Mouse (Mus musculus) forebrain, embryonic 15.5 days (tissue): ENCODE data around the gene Rpl37a. TPM values are rescaled to one million over a fixed set of nuclear protein-coding genes. Genes with fewer than 3 reads are reported as not detected.
A peak's percentile ranks its signal among the peaks of the same experiment; 100 is the strongest.

Source experiments
- ATAC-seq: fragments of 200-750 bp; cut with Nextera tagmentation; replicated peaks from 2 replicates; pipeline ENCODE4 v1.8.0; 2017; ENCODE audit warnings: mild to moderate bottlenecking, moderate TSS enrichment, moderate library complexity
- H3K27ac ChIP-seq: fragments of 300-500 bp; sonication (generic); replicated peaks from 2 replicates; pipeline ENCODE4 v1.5.1; 2015; ENCODE audit warnings: mild to moderate bottlenecking, inconsistent platforms
- H3K27me3 ChIP-seq: fragments of 300-500 bp; sonication (generic); 2 replicates; pipeline ENCODE4 v1.6.1; 2015; ENCODE audit warnings: inconsistent platforms
- H3K36me3 ChIP-seq: fragments of 300-500 bp; sonication (generic); 2 replicates; pipeline ENCODE4 v1.6.1; 2015; ENCODE audit warnings: mild to moderate bottlenecking, inconsistent platforms
- H3K4me1 ChIP-seq: fragments of 300-500 bp; sonication (generic); 2 replicates; pipeline ENCODE4 v1.6.1; 2015; ENCODE audit warnings: inconsistent platforms
- H3K4me2 ChIP-seq: fragments of 300-500 bp; sonication (generic); replicated peaks from 2 replicates; pipeline ENCODE4 v1.6.1; 2015; ENCODE audit warnings: mild to moderate bottlenecking, inconsistent platforms
- H3K4me3 ChIP-seq: fragments of 300-500 bp; sonication (generic); 2 replicates; pipeline ENCODE4 v1.5.1; 2015; ENCODE audit warnings: mild to moderate bottlenecking, inconsistent platforms
- H3K9ac ChIP-seq: fragments of 300-500 bp; sonication (generic); replicated peaks from 2 replicates; pipeline ENCODE4 v1.6.1; 2015; ENCODE audit warnings: mild to moderate bottlenecking, inconsistent platforms
- H3K9me3 ChIP-seq: fragments of 300-500 bp; sonication (generic); 2 replicates; pipeline ENCODE4 v1.6.1; 2016; ENCODE audit warnings: inconsistent platforms
- WGBS: fragments of 180-500 bp; shearing (Covaris S2); methylation state at CpG from one replicate; pipeline ENCODE4 v1.1.7; 2015; ENCODE audit warnings: mixed read lengths; 5-methylcytosine and 5-hydroxymethylcytosine counted together
- polyA plus RNA-seq: library from polyadenylated mRNA; unstranded; fragments of >200 nt; fragmentation: Nextera tagmentation; extraction: Ambion mirVana; gene quantifications from 2 replicates; pipeline ENCODE4 v1.2.1, GENCODE M21; 2015

Rpl37a gene
- polyA plus RNA-seq, 1 experiment from 2014 or later = 1,140 TPM

DNA sequence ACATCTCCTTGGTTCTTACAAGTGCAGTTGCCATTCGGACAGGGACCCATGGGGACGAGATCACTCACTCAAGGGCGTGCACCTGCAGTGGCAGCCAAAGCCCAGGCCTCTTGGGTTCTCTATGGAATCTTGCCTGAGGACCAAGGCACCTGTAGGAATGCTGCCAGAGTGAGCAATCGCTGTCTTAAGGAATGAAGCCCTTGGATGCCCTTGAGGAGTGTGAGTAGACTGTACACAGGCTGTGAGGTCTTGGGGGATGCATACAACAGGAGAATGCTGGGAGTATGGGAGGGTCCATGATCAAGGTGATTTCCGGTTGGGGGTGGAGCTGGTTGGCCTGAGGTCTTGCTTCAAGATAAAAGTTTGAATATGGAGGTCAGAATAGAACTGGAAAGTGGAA, 30.3 kb downstream of the Rpl37a start:
- Histone ChIP-seq H3K4me1 (peaks cover 16% of the 10 kb centered on the region), H3K9ac (no peak overlapping the region), H3K27ac (no peak overlapping the region), H3K36me3 (no peaks in the 10 kb centered on the region), H3K9me3 (no peaks in the 10 kb centered on the region), H3K27me3 (no peaks in the 10 kb centered on the region), H3K4me2 (no peak overlapping the region), H3K4me3 (no peak overlapping the region)
- ATAC-seq = no peak
- WGBS = 94% methylated on average over 5 of the region's 5 CpGs

- no peaks in the 10 kb centered on the region for H3K9me3 ChIP-seq
- H3K9ac ChIP-seq = no peak overlapping the region
- peaks cover 4% of the 10 kb centered on the region for H3K4me1 ChIP-seq
- 87% methylated on average over 8 of the region's 8 CpGs for WGBS
- H3K27me3 ChIP-seq = no peaks in the 10 kb centered on the region
- no peak overlapping the region for H3K4me3 ChIP-seq
- H3K36me3 ChIP-seq = no peaks in the 10 kb centered on the region
- no peak overlapping the region for H3K27ac ChIP-seq
- ATAC-seq = no peak
- no peak overlapping the region for H3K4me2 ChIP-seq
These were observed 33.9 kb downstream of the Rpl37a start for GRCm38 (mm10) chr1:72744816-72745506.

GRCm38 (mm10) chr1:72746382-72746781, 35.3 kb downstream of the Rpl37a start:
- Histone ChIP-seq H3K27ac (peak overlapping the region; percentile 56), H3K9me3 (no peaks in the 10 kb centered on the region), H3K9ac (no peak overlapping the region), H3K4me2 (no peak overlapping the region), H3K36me3 (no peaks in the 10 kb centered on the region), H3K4me3 (no peak overlapping the region), H3K4me1 (0 out of 2 replicates have a peak, but pooled peaks cover 2% of the 10 kb centered on the region), H3K27me3 (no peaks in the 10 kb centered on the region)
- peak; percentile 84; the same call in 1 of the 2 replicates for ATAC-seq
- WGBS = 36% methylated on average over 7 of the region's 7 CpGs

DNA sequence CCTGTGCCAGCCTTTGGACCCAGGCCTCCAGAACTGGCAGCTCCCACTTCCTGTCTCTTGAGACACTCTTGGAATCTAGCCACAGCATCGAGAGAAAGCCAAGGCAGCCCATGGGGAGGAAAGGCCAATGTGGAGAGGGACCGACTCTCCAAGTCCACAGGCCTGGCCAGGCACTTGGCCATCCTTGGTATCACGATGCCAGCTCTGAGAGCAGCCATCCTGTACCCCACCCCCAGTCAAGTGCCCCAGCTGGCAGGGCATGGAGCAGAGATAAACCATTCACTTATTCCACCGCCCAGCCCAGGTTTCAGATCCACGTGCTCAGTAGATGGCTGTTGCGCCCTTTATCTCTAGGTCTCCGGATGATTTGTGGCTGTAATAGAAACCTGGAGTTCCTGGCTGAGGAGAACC, 40.3 kb downstream of the Rpl37a start:
- Histone ChIP-seq H3K27me3 (no peaks in the 10 kb centered on the region), H3K4me1 (no peaks in the 10 kb centered on the region), H3K9ac (no peak overlapping the region), H3K4me3 (no peak overlapping the region), H3K27ac (no peak overlapping the region), H3K9me3 (no peaks in the 10 kb centered on the region), H3K36me3 (no peaks in the 10 kb centered on the region), H3K4me2 (no peak overlapping the region)
- no peak for ATAC-seq
- WGBS = 84% methylated on average over 7 of the region's 7 CpGs

GRCm38 (mm10) chr1:72753211-72753610, 42.1 kb downstream of the Rpl37a start:
- no peak for ATAC-seq
- Histone ChIP-seq H3K36me3 (no peaks in the 10 kb centered on the region), H3K9me3 (no peaks in the 10 kb centered on the region), H3K9ac (no peak overlapping the region), H3K27me3 (no peaks in the 10 kb centered on the region), H3K4me2 (no peak overlapping the region), H3K27ac (no peak overlapping the region), H3K4me3 (no peak overlapping the region), H3K4me1 (no peaks in the 10 kb centered on the region)
- 85% methylated on average over 6 of the region's 6 CpGs for WGBS

DNA sequence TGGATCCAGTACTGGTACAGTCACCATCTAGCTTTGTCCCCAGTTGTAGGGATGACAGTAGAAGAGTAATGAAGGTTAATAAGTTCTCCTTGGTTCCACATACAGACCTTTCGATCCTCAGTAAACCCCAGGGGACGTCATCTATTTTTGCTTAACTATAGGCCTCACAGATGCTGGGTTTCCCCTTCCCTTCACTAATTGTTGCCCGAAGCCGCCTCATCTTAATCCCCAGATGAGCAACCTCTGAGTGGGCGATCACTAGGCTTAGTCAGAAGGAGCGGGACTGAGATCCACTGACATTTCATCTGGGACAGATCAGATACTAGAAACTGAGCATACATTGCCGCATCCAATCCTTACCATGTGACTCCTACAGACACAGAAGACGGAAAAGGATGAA, 44.1 kb downstream of the Rpl37a start:
- H3K4me2 ChIP-seq = no peak overlapping the region
- H3K27me3 ChIP-seq = no peaks in the 10 kb centered on the region
- no peak overlapping the region for H3K27ac ChIP-seq
- no peak overlapping the region for H3K9ac ChIP-seq
- H3K9me3 ChIP-seq = no peaks in the 10 kb centered on the region
- 52% methylated on average over 8 of the region's 8 CpGs for WGBS
- no peak for ATAC-seq
- H3K4me1 ChIP-seq = no peaks in the 10 kb centered on the region
- H3K4me3 ChIP-seq = no peak overlapping the region
- no peaks in the 10 kb centered on the region for H3K36me3 ChIP-seq

DNA sequence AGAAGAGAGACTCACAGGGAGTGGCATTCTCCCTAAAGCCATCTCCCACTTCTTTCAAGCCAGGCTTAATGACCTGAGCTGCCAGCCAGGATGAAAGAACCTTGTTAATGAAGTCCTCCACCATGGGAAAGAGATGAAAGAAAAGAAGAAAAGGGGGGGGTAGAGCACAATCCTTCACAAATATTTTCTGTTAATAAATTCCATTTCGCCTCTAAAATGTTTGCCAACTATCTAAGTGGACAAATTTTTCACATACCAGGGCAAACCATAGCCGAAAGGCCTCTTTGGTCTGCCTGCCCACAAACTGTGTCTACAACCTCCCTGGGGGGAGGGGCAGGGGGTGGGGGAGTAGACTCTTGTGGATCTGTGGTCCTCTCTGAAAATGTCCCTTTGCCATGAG, 44.7 kb downstream of the Rpl37a start:
- Histone ChIP-seq H3K4me2 (no peak overlapping the region), H3K36me3 (no peaks in the 10 kb centered on the region), H3K27me3 (no peaks in the 10 kb centered on the region), H3K27ac (no peak overlapping the region), H3K4me1 (no peaks in the 10 kb centered on the region), H3K9ac (no peak overlapping the region), H3K9me3 (no peaks in the 10 kb centered on the region), H3K4me3 (no peak overlapping the region)
- WGBS = 34% methylated on average over 2 of the region's 2 CpGs
- no peak for ATAC-seq

- ATAC-seq = no peak
- H3K27me3 ChIP-seq = no peaks in the 10 kb centered on the region
- no peak overlapping the region for H3K4me2 ChIP-seq
- 92% methylated on average over 6 of the region's 6 CpGs for WGBS
- H3K9ac ChIP-seq = no peak overlapping the region
- no peaks in the 10 kb centered on the region for H3K36me3 ChIP-seq
- no peak overlapping the region for H3K4me3 ChIP-seq
- H3K9me3 ChIP-seq = no peaks in the 10 kb centered on the region
- H3K4me1 ChIP-seq = peaks cover 6% of the 10 kb centered on the region
- no peak overlapping the region for H3K27ac ChIP-seq
These were observed 48.7 kb downstream of the Rpl37a start for GRCm38 (mm10) chr1:72759758-72760157.

Other genes starting within 250 kb of the Rpl37a start
- gene March4, start 174.4 kb upstream of the Rpl37a start, polyA plus RNA-seq = 5.2 and 5.3 TPM in 2 replicates
- 26.9 and 28.2 TPM in 2 replicates for gene Smarcal1, start 128.0 kb upstream of the Rpl37a start, polyA plus RNA-seq
- not detected in 2 replicates for gene Ankar, start 10.7 kb upstream of the Rpl37a start, polyA plus RNA-seq
- 336 and 343 TPM in 2 replicates for gene Igfbp2, start 113.2 kb downstream of the Rpl37a start, polyA plus RNA-seq
- gene Igfbp5, start 163.6 kb downstream of the Rpl37a start, polyA plus RNA-seq = 22.0 and 24.4 TPM in 2 replicates